Mouse (Mus musculus): ENCODE results near the gene Kirrel.

DNA sequence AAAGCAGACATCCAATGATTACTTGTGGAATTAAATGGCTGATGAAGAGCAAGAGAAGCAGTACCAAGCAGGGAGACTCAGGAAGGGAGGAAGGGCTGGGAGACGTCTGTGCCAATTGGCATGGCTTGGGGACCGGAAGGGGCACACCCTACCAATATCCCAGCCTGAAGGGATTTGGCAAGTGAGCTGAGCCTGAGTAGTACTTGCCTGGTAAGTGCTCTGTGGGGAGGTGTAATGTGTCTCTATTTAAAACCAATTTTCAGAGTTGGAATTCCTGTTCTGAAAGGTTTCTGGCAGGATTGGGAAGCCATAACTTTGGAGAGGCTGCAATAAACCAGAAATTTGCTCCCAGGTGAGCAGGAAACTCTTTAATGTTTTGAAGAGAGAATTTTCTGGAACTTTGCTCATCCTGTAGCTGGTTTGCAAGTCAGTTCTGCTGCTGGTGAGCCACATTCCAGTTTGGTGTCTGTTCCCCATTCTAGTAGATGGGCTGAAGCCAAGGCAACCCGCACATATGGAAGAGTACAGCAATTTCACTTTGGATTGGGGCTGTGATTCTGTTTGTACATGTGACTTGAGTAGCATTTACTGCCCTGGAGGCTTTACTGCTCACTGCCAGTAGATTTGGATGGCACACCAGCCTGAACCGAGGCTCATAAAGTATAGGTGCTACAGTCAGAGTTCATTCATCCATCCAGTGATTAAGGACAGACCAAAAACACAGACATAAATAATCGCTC is 32.0 kb upstream of the Kirrel start:
- TF ChIP-seq CTCF (IDR thresholded peaks at IDR 0.05 in 2 of 3, conservative IDR thresholded peaks at IDR 0.05 in 1 of 3; ENCODE audit: control insufficient read depth in 1 of 3, insufficient read depth in 1 of 3, low read depth in 2 of 3, low read length in 3 of 3, poor library complexity in 1 of 3, severe bottlenecking in 1 of 3) (no peak), E2F4 (IDR thresholded peaks at IDR 0.05; ENCODE audit: borderline replicate concordance, low read depth, low read length) (no peak), MAX (IDR thresholded peaks at IDR 0.05; ENCODE audit: low read length) (no peak), UBTF (IDR thresholded peaks at IDR 0.05; ENCODE audit: borderline replicate concordance, insufficient read depth, low read depth, low read length) (no peak), POLR2AphosphoS5 (IDR thresholded peaks at IDR 0.05; ENCODE audit: borderline replicate concordance, low read depth, low read length) (no peak), POLR2AphosphoS2 (IDR thresholded peaks at IDR 0.05; ENCODE audit: low read length) (no peak), CHD2 (IDR thresholded peaks at IDR 0.05; ENCODE audit: low read length) (no peak), GABPA (IDR thresholded peaks at IDR 0.05; ENCODE audit: low read depth, low read length) (no peak), POLR2A (IDR thresholded peaks at IDR 0.05; ENCODE audit: control insufficient read depth in 1 of 2, insufficient read depth in 1 of 2, low read depth in 1 of 2, low read length in 2 of 2, poor library complexity in 1 of 2) (no peak)

Data from MEL (cell line).